Mouse (Mus musculus): ENCODE data around the gene Ick.

GRCm38 (mm10) chr9:78105501-78105932 is 3.5 kb upstream of the Ick start:
- TF ChIP-seq CTCF (IDR thresholded peaks at IDR 0.05; ENCODE audit: low read depth, low read length) (no peak), POLR2A (IDR thresholded peaks at IDR 0.05; ENCODE audit: borderline replicate concordance, low read depth, low read length) (no peak)
